Mouse (Mus musculus) embryo, embryonic 11.5 days (tissue): ENCODE measurements around the gene Cyth1.

Experiments used
- DNase-seq: peaks from one replicate; pipeline ENCODE4 v3.0.0-alpha.2; 2012; ENCODE audit warnings: low read depth, low spot score

Cyth1 gene

GRCm38 (mm10) chr11:118248150-118249011, at the start of gene Cyth1:
Gene Cyth1, minus strand, starts transcription at chr11:118248592.
- peak; percentile 98 for DNase-seq

- DNase-seq = no peak
Observed at GRCm38 (mm10) chr11:118297967-118298366, 49.6 kb upstream of the Cyth1 start.

GRCm38 (mm10) chr11:118295026-118295425, 46.6 kb upstream of the Cyth1 start:
- DNase-seq = no peak

GRCm38 (mm10) chr11:118292671-118293070, 44.3 kb upstream of the Cyth1 start:
- DNase-seq = no peak

GRCm38 (mm10) chr11:118289999-118290889, 41.9 kb upstream of the Cyth1 start, which contains the start of gene Usp36:
Gene Usp36, minus strand, starts transcription at chr11:118290244.
- DNase-seq = peak; percentile 99

GRCm38 (mm10) chr11:118289562-118289961, 41.2 kb upstream of the Cyth1 start:
- DNase-seq = peak; percentile 9

GRCm38 (mm10) chr11:118289037-118289511, 40.7 kb upstream of the Cyth1 start:
- peak; percentile 7 for DNase-seq

GRCm38 (mm10) chr11:118287573-118287972, 39.2 kb upstream of the Cyth1 start:
- no peak for DNase-seq

GRCm38 (mm10) chr11:118286434-118286833, 38.0 kb upstream of the Cyth1 start:
- no peak for DNase-seq

- DNase-seq = no peak
Observed at GRCm38 (mm10) chr11:118285791-118286190, 37.4 kb upstream of the Cyth1 start.

- no peak for DNase-seq
Observed at GRCm38 (mm10) chr11:118280218-118280617, 31.8 kb upstream of the Cyth1 start.

- DNase-seq = no peak
Observed at GRCm38 (mm10) chr11:118276328-118276727, 27.9 kb upstream of the Cyth1 start.

GRCm38 (mm10) chr11:118275092-118275491, 26.7 kb upstream of the Cyth1 start:
- DNase-seq = no peak

GRCm38 (mm10) chr11:118269827-118270226, 21.4 kb upstream of the Cyth1 start:
- DNase-seq = no peak

- DNase-seq = no peak
Observed at GRCm38 (mm10) chr11:118266666-118267046, 18.3 kb upstream of the Cyth1 start.

GRCm38 (mm10) chr11:118266044-118266665, 17.8 kb upstream of the Cyth1 start:
- no peak for DNase-seq

GRCm38 (mm10) chr11:118265621-118266020, 17.2 kb upstream of the Cyth1 start:
- DNase-seq = no peak

- DNase-seq = no peak
Observed at GRCm38 (mm10) chr11:118263146-118263545, 14.8 kb upstream of the Cyth1 start.

- DNase-seq = no peak
Observed at GRCm38 (mm10) chr11:118260081-118260480, 11.7 kb upstream of the Cyth1 start.

- no peak for DNase-seq
Observed at GRCm38 (mm10) chr11:118259580-118259979, 11.2 kb upstream of the Cyth1 start.

- no peak for DNase-seq
Observed at GRCm38 (mm10) chr11:118256371-118256770, 8.0 kb upstream of the Cyth1 start.
